Mouse (Mus musculus) forebrain, embryonic 12.5 days (tissue): ENCODE data around the gene Vti1a. TPM values are rescaled to one million over a fixed set of nuclear protein-coding genes. Genes with fewer than 3 reads are reported as not detected.

Source experiments
- ATAC-seq: fragments of 200-750 bp; cut with Nextera tagmentation; 2 replicates; pipeline ENCODE4 v1.8.0; 2017; ENCODE audit warnings: moderate TSS enrichment; ENCODE audit not compliant: low FRiP score
- H3K27ac ChIP-seq: fragments of 300-500 bp; sonication (generic); 2 replicates; pipeline ENCODE4 v1.5.1; 2016; ENCODE audit warnings: mild to moderate bottlenecking
- H3K27me3 ChIP-seq: fragments of 300-500 bp; sonication (generic); 2 replicates; pipeline ENCODE4 v1.6.1; 2016; ENCODE audit warnings: mild to moderate bottlenecking
- H3K36me3 ChIP-seq: fragments of 300-500 bp; sonication (generic); replicated peaks from 2 replicates; pipeline ENCODE4 v1.6.1; 2016; ENCODE audit warnings: mild to moderate bottlenecking
- H3K4me1 ChIP-seq: fragments of 300-500 bp; sonication (generic); 2 replicates; pipeline ENCODE4 v1.6.1; 2016
- H3K4me2 ChIP-seq: fragments of 300-500 bp; sonication (generic); 2 replicates; pipeline ENCODE4 v1.6.1; 2016; ENCODE audit warnings: mild to moderate bottlenecking, moderate library complexity
- H3K4me3 ChIP-seq: fragments of 300-500 bp; sonication (generic); replicated peaks from 2 replicates; pipeline ENCODE4 v1.5.1; 2016; ENCODE audit warnings: mild to moderate bottlenecking
- H3K9ac ChIP-seq: fragments of 300-500 bp; sonication (generic); 2 replicates; pipeline ENCODE4 v1.6.1; 2016; ENCODE audit warnings: mild to moderate bottlenecking
- H3K9me3 ChIP-seq: fragments of 300-500 bp; sonication (generic); 2 replicates; pipeline ENCODE4 v1.6.1; 2016
- WGBS: fragments of 180-500 bp; shearing (Covaris S2); methylation state at CpG from one replicate; pipeline ENCODE4 v1.1.7; 2016; 5-methylcytosine and 5-hydroxymethylcytosine counted together
- polyA plus RNA-seq: library from polyadenylated mRNA; unstranded; fragments of >200 nt; fragmentation: Nextera tagmentation; extraction: Ambion mirVana; gene quantifications from 2 replicates; pipeline ENCODE4 v1.2.1, GENCODE M21; 2016

The Vti1a gene
- polyA plus RNA-seq, 1 experiment from 2014 or later, result 34.3 TPM

- H3K9me3 ChIP-seq, result no peaks in the 10 kb centered on the region
- H3K4me2 ChIP-seq, result no peak overlapping the region
- H3K4me1 ChIP-seq, result peaks cover 31% of the 10 kb centered on the region
- no peak overlapping the region for H3K27ac ChIP-seq
- ATAC-seq, result no peak
- H3K36me3 ChIP-seq, result no peaks in the 10 kb centered on the region
- no peak overlapping the region for H3K4me3 ChIP-seq
- H3K9ac ChIP-seq, result no peak overlapping the region
- peaks cover 17% of the 10 kb centered on the region; the same call in 1 of the 2 replicates for H3K27me3 ChIP-seq
- 58% methylated on average over 8 of the region's 8 CpGs for WGBS
Measured at GRCm38 (mm10) chr19:55423952-55424351, 107.9 kb downstream of the Vti1a start.

- H3K4me3 ChIP-seq, result no peak overlapping the region
- no peak overlapping the region for H3K27ac ChIP-seq
- no peak for ATAC-seq
- no peak overlapping the region for H3K9ac ChIP-seq
- no peaks in the 10 kb centered on the region for H3K9me3 ChIP-seq
- WGBS, result 72% methylated on average over 6 of the region's 6 CpGs
- peaks cover 17% of the 10 kb centered on the region; the same call in 1 of the 2 replicates for H3K27me3 ChIP-seq
- H3K36me3 ChIP-seq, result no peaks in the 10 kb centered on the region
- H3K4me1 ChIP-seq, result peaks cover 35% of the 10 kb centered on the region
- no peak overlapping the region for H3K4me2 ChIP-seq
Measured at GRCm38 (mm10) chr19:55424507-55424906, 108.4 kb downstream of the Vti1a start.

GRCm38 (mm10) chr19:55440306-55440705, 124.2 kb downstream of the Vti1a start:
- H3K9ac ChIP-seq, result no peak overlapping the region
- H3K4me3 ChIP-seq, result no peak overlapping the region
- 90% methylated on average over 3 of the region's 3 CpGs for WGBS
- peaks cover 3% of the 10 kb centered on the region; the same call in 1 of the 2 replicates for H3K4me1 ChIP-seq
- no peak overlapping the region for H3K27ac ChIP-seq
- H3K9me3 ChIP-seq, result no peaks in the 10 kb centered on the region
- H3K4me2 ChIP-seq, result no peak overlapping the region
- H3K36me3 ChIP-seq, result peaks cover 4% of the 10 kb centered on the region; the same call in 1 of the 2 replicates
- H3K27me3 ChIP-seq, result no peaks in the 10 kb centered on the region
- no peak for ATAC-seq

- Histone ChIP-seq H3K9me3 (no peaks in the 10 kb centered on the region), H3K4me1 (peaks cover 4% of the 10 kb centered on the region), H3K4me2 (no peak overlapping the region), H3K27ac (no peak overlapping the region), H3K4me3 (no peak overlapping the region), H3K9ac (no peak overlapping the region), H3K36me3 (no peaks in the 10 kb centered on the region), H3K27me3 (peaks cover 3% of the 10 kb centered on the region; the same call in 1 of the 2 replicates)
- 85% methylated on average over 8 of the region's 8 CpGs for WGBS
- no peak for ATAC-seq
Measured at GRCm38 (mm10) chr19:55443618-55444017, 127.5 kb downstream of the Vti1a start.

GRCm38 (mm10) chr19:55449084-55449483, 133.0 kb downstream of the Vti1a start:
- no peak overlapping the region for H3K27ac ChIP-seq
- no peak overlapping the region for H3K4me2 ChIP-seq
- H3K36me3 ChIP-seq, result no peaks in the 10 kb centered on the region
- H3K9me3 ChIP-seq, result no peaks in the 10 kb centered on the region
- no peak for ATAC-seq
- WGBS, result 40% methylated on average over 13 of the region's 13 CpGs
- H3K4me3 ChIP-seq, result no peak overlapping the region
- peaks cover 7% of the 10 kb centered on the region for H3K27me3 ChIP-seq
- H3K9ac ChIP-seq, result no peak overlapping the region
- H3K4me1 ChIP-seq, result peaks cover 19% of the 10 kb centered on the region

- H3K4me1 ChIP-seq, result peaks cover 19% of the 10 kb centered on the region
- H3K27ac ChIP-seq, result no peak overlapping the region
- 39% methylated on average over 6 of the region's 6 CpGs for WGBS
- no peak overlapping the region for H3K9ac ChIP-seq
- H3K4me3 ChIP-seq, result no peak overlapping the region
- no peak overlapping the region for H3K4me2 ChIP-seq
- H3K9me3 ChIP-seq, result no peaks in the 10 kb centered on the region
- peaks cover 11% of the 10 kb centered on the region for H3K27me3 ChIP-seq
- no peak for ATAC-seq
- H3K36me3 ChIP-seq, result no peaks in the 10 kb centered on the region
Measured at GRCm38 (mm10) chr19:55449506-55449905, 133.4 kb downstream of the Vti1a start.

- Histone ChIP-seq H3K9ac (no peak overlapping the region; the same call in 1 of the 2 replicates), H3K4me2 (peak overlapping the region; percentile 32), H3K4me1 (peaks cover 20% of the 10 kb centered on the region), H3K27ac (no peak overlapping the region), H3K9me3 (no peaks in the 10 kb centered on the region), H3K4me3 (no peak overlapping the region), H3K27me3 (peaks cover 9% of the 10 kb centered on the region), H3K36me3 (no peaks in the 10 kb centered on the region)
- 32% methylated on average over 21 of the region's 21 CpGs for WGBS
- no peak for ATAC-seq
Measured at GRCm38 (mm10) chr19:55456325-55457091, 140.4 kb downstream of the Vti1a start.

- Histone ChIP-seq H3K9me3 (no peaks in the 10 kb centered on the region), H3K27me3 (no peaks in the 10 kb centered on the region), H3K36me3 (no peaks in the 10 kb centered on the region), H3K4me2 (no peak overlapping the region), H3K9ac (no peak overlapping the region), H3K27ac (no peak overlapping the region), H3K4me1 (peaks cover 6% of the 10 kb centered on the region; the same call in 1 of the 2 replicates), H3K4me3 (no peak overlapping the region)
- no peak for ATAC-seq
- WGBS, result 91% methylated on average over 12 of the region's 12 CpGs
Measured at GRCm38 (mm10) chr19:55461963-55462362, 145.9 kb downstream of the Vti1a start.

GRCm38 (mm10) chr19:55463670-55464069, 147.6 kb downstream of the Vti1a start:
- Histone ChIP-seq H3K27me3 (no peaks in the 10 kb centered on the region), H3K9ac (no peak overlapping the region), H3K9me3 (no peaks in the 10 kb centered on the region), H3K4me3 (no peak overlapping the region), H3K4me2 (no peak overlapping the region), H3K4me1 (no peaks in the 10 kb centered on the region), H3K27ac (no peak overlapping the region), H3K36me3 (no peaks in the 10 kb centered on the region)
- no peak for ATAC-seq
- 86% methylated on average over 4 of the region's 4 CpGs for WGBS

- peak overlapping the region; percentile 18 for H3K4me2 ChIP-seq
- H3K27ac ChIP-seq, result peak overlapping the region; percentile 43; the same call in 1 of the 2 replicates
- H3K27me3 ChIP-seq, result 0 out of 2 replicates have a peak, but pooled peaks cover 3% of the 10 kb centered on the region
- H3K4me3 ChIP-seq, result no peak overlapping the region
- H3K36me3 ChIP-seq, result no peaks in the 10 kb centered on the region
- peak; percentile 70 for ATAC-seq
- peaks cover 24% of the 10 kb centered on the region for H3K4me1 ChIP-seq
- H3K9me3 ChIP-seq, result no peaks in the 10 kb centered on the region
- no peak overlapping the region for H3K9ac ChIP-seq
- WGBS, result 43% methylated on average over 21 of the region's 21 CpGs
Measured at GRCm38 (mm10) chr19:55469301-55470051, 153.4 kb downstream of the Vti1a start.

- Histone ChIP-seq H3K9ac (no peak overlapping the region), H3K36me3 (no peaks in the 10 kb centered on the region), H3K4me3 (no peak overlapping the region), H3K27me3 (0 out of 2 replicates have a peak, but pooled peaks cover 3% of the 10 kb centered on the region), H3K4me1 (peaks cover 24% of the 10 kb centered on the region), H3K4me2 (no peak overlapping the region), H3K9me3 (no peaks in the 10 kb centered on the region), H3K27ac (no peak overlapping the region)
- 85% methylated on average over 8 of the region's 8 CpGs for WGBS
- no peak for ATAC-seq
Measured at GRCm38 (mm10) chr19:55472582-55472981, 156.5 kb downstream of the Vti1a start.

- Histone ChIP-seq H3K4me1 (peaks cover 19% of the 10 kb centered on the region), H3K36me3 (no peaks in the 10 kb centered on the region), H3K9ac (no peak overlapping the region), H3K9me3 (no peaks in the 10 kb centered on the region), H3K4me2 (no peak overlapping the region), H3K4me3 (no peak overlapping the region), H3K27ac (no peak overlapping the region), H3K27me3 (0 out of 2 replicates have a peak, but pooled peaks cover 3% of the 10 kb centered on the region)
- ATAC-seq, result no peak
- 86% methylated on average over 6 of the region's 6 CpGs for WGBS
Measured at GRCm38 (mm10) chr19:55474225-55474624, 158.1 kb downstream of the Vti1a start.
